Mouse (Mus musculus) adrenal gland, adult (tissue): ENCODE results near the gene Otop3.
A peak's percentile ranks its signal among the peaks of the same experiment; 100 is the strongest.

Experiments
- DNase-seq, 2 experiments: peaks; one replicate each; pipeline ENCODE4 v3.0.0; 2022 to 2023; ENCODE audit warnings: low spot score in 1 of 2; ENCODE audit not compliant: inconsistent age in 2 of 2

The Otop3 gene

GRCm38 (mm10) chr11:115334531-115334930 lies at the start of gene Otop3:
TSS of gene Otop3 (plus strand) at chr11:115334731.
- DNase-seq = no peak

DNA sequence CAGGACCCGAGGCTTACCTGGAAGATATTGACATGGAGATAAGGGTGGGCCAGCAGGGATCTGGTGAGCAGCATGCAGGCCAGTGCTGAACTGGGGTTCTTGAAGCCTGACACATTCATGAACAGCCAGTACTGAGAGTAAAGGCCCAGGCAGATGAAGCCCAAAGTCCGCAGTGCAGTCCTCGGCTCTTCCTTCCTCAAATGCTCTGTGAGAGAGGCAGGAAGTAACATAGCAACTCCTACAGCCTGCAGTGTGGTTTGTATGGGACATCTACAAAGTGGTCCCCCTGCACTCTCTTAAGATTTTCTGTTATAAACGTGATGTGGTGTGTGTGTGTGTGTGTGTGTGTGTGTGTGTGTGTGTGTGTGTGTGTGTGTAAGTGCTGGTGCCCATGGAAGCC lies 49.2 kb upstream of the Otop3 start:
- DNase-seq = peak in 1 of 2 experiments; percentile 29

DNA sequence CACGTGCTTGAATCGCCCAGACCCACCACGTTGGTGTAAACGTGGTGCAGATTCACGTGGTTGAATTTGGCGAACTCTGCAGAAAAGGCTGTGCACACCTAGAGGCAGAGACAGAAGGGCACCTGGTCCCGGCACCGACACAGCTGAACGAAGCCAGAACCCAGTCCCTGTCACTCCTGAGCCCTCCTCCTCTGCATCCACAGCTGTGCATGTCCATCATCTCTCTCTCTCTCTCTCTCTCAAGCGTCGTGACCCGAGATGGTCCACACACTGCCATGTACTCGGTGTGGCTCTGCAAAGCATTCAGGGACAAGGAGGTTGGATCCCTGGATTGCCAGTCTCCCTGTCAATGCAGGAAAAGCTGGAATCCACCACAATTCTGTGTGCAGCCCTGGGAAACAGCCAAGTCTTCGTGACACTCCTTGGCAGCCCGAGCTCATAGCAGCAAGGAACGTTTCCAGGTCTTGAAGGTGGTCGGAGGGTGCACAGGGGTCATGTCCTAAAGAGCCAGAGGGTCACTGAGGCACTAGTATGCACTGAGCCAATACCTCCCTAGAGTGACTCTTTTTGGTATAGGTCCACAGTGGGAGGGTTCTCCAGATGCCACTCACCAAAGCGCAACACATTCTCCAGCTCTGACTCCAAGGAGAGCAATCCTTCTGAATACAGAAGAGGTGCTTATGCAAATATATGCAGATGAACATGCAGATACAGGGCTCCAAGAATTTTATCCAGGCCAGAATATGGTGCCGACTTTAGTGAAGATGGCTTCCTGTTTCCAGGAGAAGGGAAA lies 48.1 kb upstream of the Otop3 start:
- peak in 1 of 2 experiments; percentile 26 for DNase-seq

DNA sequence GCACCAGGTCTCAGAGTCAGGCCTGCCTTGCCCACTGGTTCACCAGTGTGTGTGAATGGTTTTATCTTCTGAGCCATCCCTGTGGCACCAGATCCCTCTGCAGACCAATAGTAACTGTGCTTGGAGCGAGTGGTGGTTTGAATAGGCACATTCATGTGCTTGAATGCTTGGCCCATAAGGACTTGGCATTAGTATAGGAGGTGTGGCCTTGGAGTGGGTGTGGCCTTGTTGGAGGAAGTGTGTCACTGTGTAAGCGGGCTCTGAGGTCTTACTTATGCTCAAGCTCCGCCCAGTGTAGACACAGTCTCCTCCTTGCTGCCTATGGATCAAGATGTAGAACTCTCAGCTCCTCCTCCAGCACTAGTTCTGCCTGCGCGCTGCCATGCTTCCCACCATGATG lies 47.1 kb upstream of the Otop3 start:
- DNase-seq = peak; percentile 23 to 38

DNA sequence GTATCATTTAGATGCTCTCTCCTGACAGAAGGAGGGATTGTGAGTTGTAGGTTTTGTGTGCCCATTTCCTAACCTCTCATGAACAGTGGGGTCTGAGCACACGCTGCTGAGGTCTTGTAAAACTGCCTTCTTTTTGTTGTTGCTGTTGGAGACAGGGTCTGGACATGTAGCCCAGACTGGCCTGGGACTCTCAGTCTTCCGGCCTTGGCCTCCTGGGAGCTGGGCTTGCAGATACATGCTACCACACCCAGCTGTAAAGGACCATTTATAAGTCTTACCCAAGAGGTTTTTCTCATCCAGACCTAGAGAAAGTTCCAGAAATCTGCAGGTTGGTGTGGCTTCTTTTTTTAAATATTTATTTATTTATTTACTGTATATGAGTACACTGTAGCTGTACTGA lies 46.2 kb upstream of the Otop3 start:
- no peak for DNase-seq

DNA sequence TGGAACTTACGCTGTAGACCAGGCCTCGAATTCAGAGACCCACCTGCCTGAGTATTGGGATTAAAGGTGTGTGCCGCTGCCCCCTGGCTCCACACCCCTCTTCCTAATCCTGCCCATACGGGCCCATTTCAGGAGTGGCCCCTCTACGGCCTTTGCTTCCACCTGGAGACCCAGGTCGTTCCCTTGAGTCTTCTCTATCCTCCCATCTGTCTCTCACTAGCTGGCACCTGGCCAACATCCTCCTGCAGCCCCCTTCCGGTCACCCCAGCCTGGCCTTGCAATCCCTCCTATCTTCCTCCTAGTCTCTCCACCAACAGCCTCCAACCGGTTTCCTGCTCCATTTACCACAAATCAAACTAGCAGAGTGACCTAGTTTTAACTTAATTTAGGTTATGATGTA lies 44.6 kb upstream of the Otop3 start:
- peak in 1 of 2 experiments; percentile 38 for DNase-seq

GRCm38 (mm10) chr11:115290314-115290713 lies 44.2 kb upstream of the Otop3 start:
- DNase-seq = peak in 1 of 2 experiments; percentile 59

DNA sequence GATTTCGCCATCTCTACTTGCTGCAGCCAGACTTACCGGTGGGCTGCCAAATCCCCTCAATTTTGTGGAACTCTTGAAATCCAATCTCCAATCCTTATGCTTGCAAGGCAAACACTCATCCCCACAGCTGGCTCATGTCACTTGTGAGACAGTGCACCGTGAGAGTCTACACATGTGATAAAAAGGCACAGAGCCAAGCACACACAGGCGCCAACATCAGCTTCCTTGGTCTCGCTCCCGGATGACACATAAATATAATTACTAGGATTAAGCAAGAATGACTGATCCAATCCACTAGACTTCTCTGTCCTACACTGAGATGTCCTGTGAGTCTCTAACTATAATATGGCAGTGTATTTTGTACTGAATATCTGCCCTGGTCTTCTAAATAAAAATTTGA lies 43.6 kb upstream of the Otop3 start:
- DNase-seq = peak; percentile 76 to 90

DNA sequence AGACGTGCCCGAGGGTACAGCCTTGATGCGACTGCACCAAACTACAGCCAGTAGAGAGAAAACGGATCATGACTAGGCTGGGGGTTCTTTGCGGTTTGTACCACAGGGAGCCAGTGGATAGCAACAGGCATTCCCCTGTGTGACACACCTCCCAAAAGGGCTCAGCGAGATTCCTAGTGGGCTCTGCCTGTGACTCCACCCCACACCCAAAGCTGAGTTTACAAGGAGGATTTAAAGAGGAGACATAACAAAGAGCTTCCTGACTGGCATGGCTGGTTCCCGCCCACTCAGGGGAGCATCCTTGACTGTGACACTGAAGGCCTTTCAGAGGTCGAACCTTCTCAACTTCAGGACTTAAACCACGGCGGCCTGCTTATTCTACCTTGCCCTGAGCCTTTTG lies 43.0 kb upstream of the Otop3 start:
- DNase-seq = peak; percentile 38 to 58

- peak; percentile 66 to 78 for DNase-seq
Measured at GRCm38 (mm10) chr11:115292631-115293375, 41.7 kb upstream of the Otop3 start.

GRCm38 (mm10) chr11:115295939-115296338 lies 38.6 kb upstream of the Otop3 start:
- peak; percentile 16 to 34 for DNase-seq

GRCm38 (mm10) chr11:115296471-115297210 lies 37.9 kb upstream of the Otop3 start:
- DNase-seq = peak; percentile 73 to 82

DNA sequence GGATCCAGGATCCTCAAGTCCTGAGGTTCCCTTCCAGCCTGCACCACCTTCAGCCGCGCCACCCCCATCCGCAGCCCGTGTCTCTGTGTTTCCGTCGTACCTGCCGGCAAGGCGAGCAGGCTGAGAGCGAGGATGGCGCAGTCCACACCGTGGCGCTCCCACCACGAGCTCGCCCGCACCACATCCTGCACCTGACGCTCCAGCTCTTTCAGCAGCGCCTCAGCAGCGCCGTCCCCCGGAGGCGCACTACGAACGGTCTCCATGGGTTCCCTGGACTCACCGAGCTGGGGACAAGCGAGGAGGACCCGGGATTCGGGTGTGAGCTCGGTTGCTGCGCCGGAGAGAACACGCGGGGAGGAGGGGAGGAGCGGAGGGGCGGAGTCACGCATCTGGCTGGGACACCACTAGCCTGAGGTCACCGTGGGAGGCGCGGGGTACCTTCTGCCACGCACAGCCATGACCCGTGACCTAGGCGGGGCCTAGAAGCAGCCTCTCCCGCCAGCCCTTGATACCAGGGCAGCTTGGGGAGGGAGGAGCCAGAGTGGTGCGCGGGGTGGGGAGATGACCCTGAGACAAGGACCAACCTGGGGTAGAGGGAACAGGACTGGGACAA lies 37.2 kb upstream of the Otop3 start, which contains the start of gene Fads6:
Gene Fads6, minus strand, starts transcription at position 450 of the 613 bp plus-strand sequence.
- DNase-seq = peak; percentile 95

GRCm38 (mm10) chr11:115298160-115298559 lies 36.4 kb upstream of the Otop3 start:
- DNase-seq = no peak

DNA sequence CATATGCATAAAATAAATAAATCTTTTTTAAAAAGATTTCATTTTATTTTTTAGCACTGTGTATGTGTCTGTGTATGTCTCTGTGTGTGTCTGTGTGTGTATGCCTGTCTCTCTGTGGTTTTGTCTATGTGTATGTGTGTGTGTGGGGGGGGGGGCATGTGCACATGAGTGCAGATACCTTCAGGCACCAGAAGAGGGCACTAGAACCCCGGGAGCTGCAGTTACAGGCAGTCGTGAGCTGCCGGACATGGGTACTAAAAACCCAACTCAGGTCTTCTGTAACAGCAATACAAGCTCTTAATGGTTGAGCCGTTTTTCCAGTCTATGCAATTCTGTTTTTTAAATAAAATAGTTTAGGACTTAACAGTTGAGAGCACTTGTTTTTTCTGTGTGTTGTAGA lies 33.8 kb upstream of the Otop3 start:
- no peak for DNase-seq

DNA sequence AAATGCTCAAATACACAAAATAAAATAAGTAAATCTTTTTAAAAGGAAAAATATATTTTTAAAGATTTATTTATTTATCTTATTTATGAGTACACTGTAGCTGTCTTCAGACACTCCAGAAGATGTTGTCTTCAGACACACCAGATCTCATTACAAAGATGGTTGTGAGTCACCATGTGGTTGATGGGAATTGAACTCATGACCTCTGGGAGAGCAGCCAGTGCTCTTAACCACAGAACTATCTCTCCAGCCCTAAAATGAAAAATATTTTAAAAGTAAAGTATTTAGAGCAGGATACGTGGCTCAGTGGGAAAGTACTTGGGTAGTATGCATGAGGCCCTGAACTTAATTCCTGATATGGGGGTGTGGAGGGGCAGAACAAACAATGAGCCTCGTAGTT lies 33.2 kb upstream of the Otop3 start:
- DNase-seq = no peak

DNA sequence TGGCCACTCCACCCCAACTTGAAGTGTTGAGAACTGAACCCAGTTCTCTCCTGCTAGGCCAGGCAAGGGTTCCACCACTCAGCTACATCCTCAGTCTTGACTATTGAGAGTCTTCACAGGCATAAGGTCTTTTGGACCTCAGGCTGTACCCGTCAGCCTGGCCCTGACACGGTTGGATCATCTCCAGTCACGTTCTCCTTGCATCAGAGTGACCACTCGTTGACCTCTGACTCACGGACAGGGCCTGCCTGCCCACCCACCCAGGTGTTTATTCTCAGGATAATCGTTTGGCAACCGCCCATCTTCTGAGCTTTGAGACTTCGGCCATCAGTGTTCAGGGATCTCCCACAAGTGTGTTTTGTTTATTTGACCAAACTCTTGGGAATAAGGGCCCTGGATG lies 31.4 kb upstream of the Otop3 start:
- peak in 1 of 2 experiments; percentile 66 for DNase-seq

- no peak for DNase-seq
Measured at GRCm38 (mm10) chr11:115306863-115307262, 27.7 kb upstream of the Otop3 start, which contains the start of gene Otop2. TSS of gene Otop2 (plus strand) at chr11:115307163.

DNA sequence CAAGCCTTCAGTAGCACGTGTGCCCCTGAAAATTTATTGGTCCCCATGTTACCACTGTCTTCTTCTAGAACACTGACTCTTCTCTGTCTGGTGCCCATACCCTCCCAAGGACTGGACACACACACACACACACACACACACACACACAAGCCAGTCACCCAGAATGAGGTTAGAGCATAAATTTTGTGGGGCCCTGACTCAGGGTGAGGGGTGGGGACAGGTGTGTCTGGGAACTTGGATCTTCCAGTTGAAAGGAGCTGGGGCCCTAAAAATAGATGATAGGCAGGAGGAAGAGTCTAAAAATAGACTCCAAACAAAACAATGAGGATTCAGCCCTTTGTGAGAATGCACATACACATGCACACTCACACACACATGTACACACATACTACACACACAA lies 25.8 kb upstream of the Otop3 start:
- no peak for DNase-seq

DNA sequence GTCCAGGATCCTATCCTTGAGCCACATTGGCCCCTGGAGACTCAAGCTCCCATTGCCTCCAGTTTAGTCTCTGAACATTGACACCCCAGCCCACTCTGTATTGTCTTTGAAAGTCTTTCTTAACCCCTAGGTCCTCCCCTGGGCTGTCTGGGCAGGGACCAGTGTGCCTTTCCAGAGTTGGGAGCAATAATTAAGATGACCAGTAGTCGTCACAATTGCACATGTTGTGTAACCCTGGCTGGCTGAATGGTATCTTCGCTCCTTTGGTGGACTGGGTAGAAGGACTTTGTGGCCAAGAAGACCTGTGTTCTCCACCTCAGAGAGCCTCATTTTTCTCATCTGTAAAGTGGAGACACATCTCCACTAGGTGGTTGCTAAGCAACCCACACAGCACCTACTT lies 20.3 kb upstream of the Otop3 start:
- peak in 1 of 2 experiments; percentile 67 for DNase-seq

- no peak for DNase-seq
Measured at GRCm38 (mm10) chr11:115317204-115317603, 17.3 kb upstream of the Otop3 start.
